Mouse (Mus musculus): Measurements from ENCODE around the gene Sgms2.

Sgms2 gene

DNA sequence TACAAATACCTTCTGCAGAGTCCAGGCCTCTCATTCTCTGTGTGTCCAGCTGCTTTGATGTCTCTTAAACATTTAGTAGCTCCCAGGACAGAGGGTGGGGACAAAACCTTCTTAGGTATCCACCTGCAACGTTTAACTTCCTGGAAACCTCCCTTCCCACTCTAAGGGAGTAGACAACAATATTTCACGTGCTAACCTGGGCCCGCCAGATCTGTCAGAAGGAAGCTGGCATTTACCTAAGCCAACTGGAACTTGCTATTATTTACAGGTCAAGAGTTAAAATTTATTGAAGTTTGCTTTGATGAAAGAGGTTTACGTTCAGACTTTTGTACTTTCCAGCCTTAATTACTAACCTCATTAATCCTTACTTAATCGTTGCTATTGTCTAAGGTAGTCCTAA is 2.2 kb downstream of the Sgms2 start:
- in situ Hi-C loops (cut with MboI, MseI) = loop anchor here in 1 of 2 experiments (10.0 to 25.0 kb wide), 2 partner anchors 727 to 1854 kb away; no protein-coding TSS in a partner anchor

DNA sequence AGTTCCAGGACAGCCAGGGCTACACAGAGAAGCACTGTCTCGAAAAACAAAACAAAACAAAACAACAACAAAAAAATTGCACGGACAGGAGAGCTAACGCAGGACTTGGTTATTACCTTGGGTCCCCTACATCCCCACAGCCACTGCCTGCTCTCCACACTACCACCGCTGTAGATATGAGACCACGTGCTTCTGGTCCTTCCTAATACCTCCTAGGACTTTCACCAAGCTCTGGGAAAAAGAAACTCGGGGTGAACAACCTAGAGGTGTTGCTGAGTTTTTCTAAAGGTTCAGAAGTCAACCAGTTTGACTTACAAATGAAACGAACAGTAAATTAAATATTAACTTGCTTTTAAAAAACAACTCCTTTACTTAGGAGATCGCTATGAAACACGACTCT is 2.8 kb downstream of the Sgms2 start:
- in situ Hi-C loops (cut with MboI, MseI) = loop anchor here in 1 of 2 experiments (10.0 to 25.0 kb wide), 2 partner anchors 726 to 1854 kb away; no protein-coding TSS in a partner anchor

DNA sequence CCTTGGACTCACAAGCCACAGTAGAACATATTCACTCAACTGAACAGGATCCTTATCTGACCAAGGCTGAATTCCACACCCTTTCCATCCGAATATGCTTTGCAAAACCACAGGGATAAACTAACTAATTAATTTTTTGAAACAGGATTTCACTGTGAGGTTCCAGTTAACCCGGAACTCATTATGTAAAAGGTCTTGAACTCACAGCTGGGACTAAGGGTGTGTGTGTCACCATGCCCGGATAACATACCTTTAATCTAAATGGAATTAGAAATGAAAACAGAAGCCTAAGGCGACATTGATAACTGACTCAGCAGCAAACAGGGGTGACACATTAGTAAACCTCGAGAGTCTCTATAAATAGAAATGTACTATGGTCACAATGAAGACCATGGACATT is 5.8 kb downstream of the Sgms2 start:
- in situ Hi-C loops (cut with MboI, MseI) = loop anchor here in 1 of 2 experiments (10.0 to 25.0 kb wide), 2 partner anchors 723 to 1851 kb away; no protein-coding TSS in a partner anchor

- in situ Hi-C loops (cut with MboI, MseI) = loop anchor here in 1 of 2 experiments (10.0 to 25.0 kb wide), 2 partner anchors 721 to 1849 kb away; no protein-coding TSS in a partner anchor
These were observed 7.6 kb downstream of the Sgms2 start for GRCm38 (mm10) chr3:131483650-131484049.

DNA sequence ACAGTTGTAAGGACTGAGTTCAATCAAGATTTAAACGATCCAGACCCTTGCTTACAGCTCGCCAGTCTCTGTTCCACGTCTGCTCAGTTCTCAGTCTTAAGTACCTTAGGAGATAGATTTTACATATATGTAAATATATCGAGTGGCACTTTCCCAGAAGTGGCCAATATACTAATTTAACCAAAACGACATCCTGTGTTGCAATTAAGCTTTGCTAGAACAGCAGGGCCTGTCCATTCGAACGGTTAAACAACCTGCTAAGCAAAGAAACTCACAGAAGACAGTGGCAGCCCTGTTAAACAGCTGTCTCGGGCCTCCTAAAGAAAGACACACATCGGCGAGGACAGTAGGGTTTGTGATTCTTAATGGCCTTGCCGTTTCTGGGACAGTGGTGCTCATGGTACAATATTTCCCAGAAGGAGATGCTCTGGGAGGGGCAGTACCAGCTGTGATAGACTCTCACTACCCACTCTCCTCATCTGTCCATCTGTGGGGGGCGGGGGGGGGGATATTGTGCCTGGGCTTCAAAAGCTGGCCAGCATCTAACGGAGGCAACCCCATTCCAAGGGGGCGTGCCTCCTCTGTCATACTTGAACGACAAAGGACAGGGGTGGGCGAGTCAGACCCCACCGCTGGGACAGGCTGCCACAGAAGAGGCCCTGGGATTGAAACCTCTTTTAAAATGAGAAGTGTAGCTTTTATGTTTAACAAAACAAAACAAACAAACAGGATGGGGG is 9.1 kb downstream of the Sgms2 start:
- in situ Hi-C loops (cut with MboI, MseI) = loop anchor here in 1 of 2 experiments (10.0 to 25.0 kb wide), 2 partner anchors 720 to 1847 kb away; no protein-coding TSS in a partner anchor

- in situ Hi-C loops (cut with MboI, MseI) = loop anchor here in 1 of 2 experiments (10.0 to 25.0 kb wide), 2 partner anchors 718 to 1846 kb away; no protein-coding TSS in a partner anchor
These were observed 10.6 kb downstream of the Sgms2 start for GRCm38 (mm10) chr3:131480659-131481058.

GRCm38 (mm10) chr3:131479415-131479814 is 11.8 kb downstream of the Sgms2 start:
- in situ Hi-C loops (cut with MboI, MseI) = loop anchor here in 1 of 2 experiments (25.0 kb wide), 1 partner anchor 717 kb away; no protein-coding TSS in a partner anchor

GRCm38 (mm10) chr3:131476002-131476401 is 15.2 kb downstream of the Sgms2 start:
- in situ Hi-C loops (cut with MboI, MseI) = loop anchor here in 1 of 2 experiments (25.0 kb wide), 1 partner anchor 714 kb away; no protein-coding TSS in a partner anchor

- in situ Hi-C loops (cut with MboI, MseI) = loop anchor here (25.0 kb wide), 2 partner anchors 1287 to 1512 kb away; partner anchors contain the start of gene Mcub (in 1 of the 2)
These were observed 16.7 kb downstream of the Sgms2 start for GRCm38 (mm10) chr3:131474526-131474925.

GRCm38 (mm10) chr3:131473496-131473895 is 17.7 kb downstream of the Sgms2 start:
- in situ Hi-C loops (cut with MboI, MseI) = loop anchor here (25.0 kb wide), 2 partner anchors 1286 to 1511 kb away; partner anchors contain the start of gene Mcub (in 1 of the 2)

- in situ Hi-C loops (cut with MboI, MseI) = loop anchor here (25.0 kb wide), 2 partner anchors 1285 to 1510 kb away; partner anchors contain the start of gene Mcub (in 1 of the 2)
These were observed 19.4 kb downstream of the Sgms2 start for GRCm38 (mm10) chr3:131471836-131472235.

DNA sequence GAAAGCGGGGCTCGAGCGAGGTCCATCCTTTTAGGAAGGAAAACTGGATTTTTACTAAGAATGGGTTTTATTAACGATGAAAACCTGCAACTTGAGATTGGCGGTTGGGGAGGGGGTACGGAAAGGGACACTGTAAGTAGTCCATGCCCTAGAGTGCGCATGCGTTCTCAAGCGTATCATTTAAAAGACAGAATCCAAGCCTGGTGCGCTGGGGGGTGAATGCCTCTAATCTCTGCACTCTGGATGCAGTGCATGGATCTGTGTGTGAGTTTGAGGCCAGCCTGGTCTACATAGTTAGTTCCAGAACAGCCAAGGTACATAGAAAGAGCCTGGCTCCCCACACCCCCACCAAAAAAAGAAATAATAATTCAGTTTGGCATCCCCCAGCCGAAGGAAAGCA is 19.8 kb downstream of the Sgms2 start:
- in situ Hi-C loops (cut with MboI, MseI) = loop anchor here (25.0 kb wide), 2 partner anchors 1284 to 1509 kb away; partner anchors contain the start of gene Mcub (in 1 of the 2)

DNA sequence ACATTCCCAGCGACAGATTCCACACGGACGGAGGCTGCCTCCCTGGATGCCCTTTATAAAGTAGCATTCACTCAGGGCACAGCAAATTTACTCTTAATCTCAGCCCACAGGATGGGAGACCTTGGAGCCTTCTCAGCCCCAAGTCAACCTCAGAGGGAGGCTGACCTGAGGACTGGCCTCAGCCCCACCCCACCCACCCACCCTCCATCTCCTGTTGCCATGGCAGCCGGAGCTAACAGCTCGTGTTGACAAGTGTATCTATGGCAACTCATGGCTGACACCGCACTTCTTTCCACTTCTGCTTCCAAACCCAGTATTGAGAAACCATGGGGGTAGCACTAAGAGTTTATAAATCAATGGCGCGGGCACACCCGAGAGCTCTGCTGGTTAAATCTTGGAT is 20.4 kb downstream of the Sgms2 start:
- in situ Hi-C loops (cut with MboI, MseI) = loop anchor here (25.0 kb wide), 2 partner anchors 1284 to 1509 kb away; partner anchors contain the start of gene Mcub (in 1 of the 2)

- in situ Hi-C loops (cut with MboI, MseI) = loop anchor here (5.0 to 25.0 kb wide), 4 partner anchors 97 to 1507 kb away; partner anchors contain the start of gene Mcub (in 1 of the 2)
These were observed 21.6 kb downstream of the Sgms2 start for GRCm38 (mm10) chr3:131469636-131470035.

DNA sequence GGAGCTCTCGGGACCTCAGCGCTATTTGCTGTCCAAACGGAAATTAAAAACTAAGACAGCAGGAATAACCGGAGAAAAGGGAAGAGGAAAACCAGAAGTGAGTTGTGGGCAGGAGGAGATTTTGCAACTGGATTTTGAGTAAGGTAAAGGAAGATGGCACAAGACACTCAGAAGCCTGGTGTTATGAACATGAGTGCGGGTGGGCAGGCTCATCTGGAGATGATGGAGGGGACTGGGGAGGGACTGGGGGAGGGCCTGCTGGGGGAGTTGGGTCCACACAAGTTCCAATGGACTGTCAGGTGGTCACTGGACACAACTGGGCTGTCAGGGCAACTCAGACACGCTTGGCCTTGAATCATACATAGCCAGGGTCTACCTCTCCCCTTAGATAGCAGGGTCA is 24.8 kb downstream of the Sgms2 start:
- in situ Hi-C loops (cut with MboI, MseI) = loop anchor here (5.0 to 25.0 kb wide), 4 partner anchors 94 to 1504 kb away; partner anchors contain the start of gene Mcub (in 1 of the 2)

DNA sequence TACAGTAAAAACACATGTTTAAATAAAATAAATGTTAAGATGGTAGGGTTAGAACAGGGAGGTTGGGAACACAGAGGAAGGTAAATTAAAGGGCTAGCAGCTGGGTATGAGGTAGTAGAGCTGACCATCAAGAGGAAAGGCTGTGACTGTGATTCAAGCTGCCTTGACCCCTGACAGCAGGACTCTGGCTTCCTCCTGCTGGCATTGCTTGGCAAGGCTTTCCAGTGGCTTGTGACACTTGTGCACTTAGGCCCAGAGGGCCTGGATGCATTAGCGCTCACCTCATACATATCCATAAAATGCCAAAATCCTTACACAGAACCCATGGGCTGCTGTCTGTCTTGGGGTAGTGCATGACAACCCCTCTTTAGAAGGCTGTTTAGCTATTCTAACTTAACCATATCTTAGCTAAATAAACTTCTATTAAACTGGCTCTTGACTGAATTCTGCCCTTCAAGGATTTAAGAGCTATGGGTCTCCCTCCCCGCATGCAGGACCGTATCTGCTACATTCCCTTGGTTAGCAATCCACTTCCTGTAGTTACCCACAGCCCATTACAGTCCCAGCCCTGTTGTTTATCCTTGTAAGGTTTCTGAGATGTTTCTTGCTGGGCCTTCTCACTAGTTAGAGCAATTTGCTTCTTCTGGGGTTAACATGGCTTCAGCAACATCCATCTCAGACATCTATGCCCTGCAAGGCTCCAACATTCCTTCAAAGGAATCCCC is 25.5 kb downstream of the Sgms2 start:
- in situ Hi-C loops (cut with MboI, MseI) = loop anchor here (5.0 to 25.0 kb wide), 4 partner anchors 93 to 1503 kb away; partner anchors contain the start of gene Mcub (in 1 of the 2)

DNA sequence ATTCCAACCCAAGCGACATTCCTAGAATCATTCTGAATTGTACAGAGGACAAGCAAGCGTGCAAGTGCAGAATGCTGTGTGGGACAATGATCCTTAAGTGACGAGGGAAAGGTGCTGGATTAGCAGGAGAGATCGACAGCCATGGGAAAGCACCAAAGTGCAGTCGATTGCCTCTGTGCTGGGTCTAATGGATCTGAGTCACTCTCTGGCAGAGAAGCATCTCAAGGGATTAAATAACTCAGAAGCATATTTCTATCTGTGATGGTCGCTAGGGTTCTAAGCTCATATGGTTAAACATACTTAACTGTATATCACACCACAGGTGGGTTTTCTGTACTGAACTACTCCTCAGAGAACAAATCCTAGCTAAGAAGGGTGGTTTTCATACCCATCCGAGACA is 118.2 kb downstream of the Sgms2 start:
- in situ Hi-C loops (cut with MboI, MseI) = loop anchor here (5.0 to 25.0 kb wide), 6 partner anchors 94 to 1139 kb away; no protein-coding TSS in a partner anchor

GRCm38 (mm10) chr3:131368678-131369077 is 122.5 kb downstream of the Sgms2 start:
- in situ Hi-C loops (cut with MboI, MseI) = loop anchor here (5.0 to 25.0 kb wide), 7 partner anchors 99 to 1144 kb away; no protein-coding TSS in a partner anchor

GRCm38 (mm10) chr3:131367452-131367851 is 123.8 kb downstream of the Sgms2 start:
- in situ Hi-C loops (cut with MboI, MseI) = loop anchor here (5.0 to 25.0 kb wide), 7 partner anchors 100 to 1145 kb away; no protein-coding TSS in a partner anchor

- in situ Hi-C loops (cut with MboI, MseI) = loop anchor here (5.0 to 25.0 kb wide), 7 partner anchors 102 to 1147 kb away; no protein-coding TSS in a partner anchor
These were observed 126.4 kb downstream of the Sgms2 start for GRCm38 (mm10) chr3:131364632-131365446.

All from T-helper 17 cell (primary cell).